Mouse (Mus musculus) ES-E14 (cell line): ENCODE data around the gene Kirrel3.

Source experiments
- CHD2 ChIP-seq: IDR thresholded peaks from 2 replicates; pipeline ENCODE4 v1.6.1; 2014; ENCODE audit warnings: mild to moderate bottlenecking, low read depth, low read length, inconsistent platforms
- HCFC1 ChIP-seq: IDR thresholded peaks from 2 replicates; pipeline ENCODE4 v1.6.1; 2012; ENCODE audit warnings: low read length, inconsistent platforms, borderline replicate concordance; ENCODE audit not compliant: insufficient read depth
- MAFK ChIP-seq: IDR thresholded peaks from 2 replicates; pipeline ENCODE4 v1.6.1; 2014; ENCODE audit warnings: mild to moderate bottlenecking, low read depth, low read length, inconsistent platforms; ENCODE audit not compliant: insufficient read depth

DNA sequence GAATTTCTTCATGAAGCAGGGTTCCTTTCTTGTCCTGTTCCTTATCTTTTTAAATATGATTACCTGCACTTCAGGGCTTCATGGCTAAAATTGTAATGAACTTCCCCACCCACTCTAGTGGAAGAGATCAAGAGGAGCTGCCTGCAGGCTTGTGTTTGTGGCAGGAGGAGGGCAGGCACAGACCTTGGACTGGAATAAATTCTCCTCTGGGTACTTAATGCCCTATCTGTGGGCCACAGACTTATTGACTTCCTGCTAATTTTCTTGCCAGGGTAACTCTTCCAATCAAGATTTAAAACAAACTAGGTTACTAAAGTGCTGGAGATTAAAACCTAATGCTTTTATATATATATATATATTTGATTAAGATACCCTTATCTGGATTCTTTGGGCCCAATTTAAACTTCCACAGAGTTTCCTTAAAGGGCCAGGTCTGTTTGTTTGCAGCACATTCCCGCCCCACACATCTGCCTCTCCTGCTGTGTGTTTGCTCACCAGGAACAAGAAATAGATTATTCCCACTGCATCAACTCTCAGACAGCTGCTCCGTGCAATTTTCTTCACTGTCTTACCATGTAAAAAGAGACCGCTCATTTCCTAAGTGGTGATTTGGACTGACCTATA lies 229.4 kb downstream of the Kirrel3 start:
- TF ChIP-seq CHD2 (no peak), HCFC1 (no peak), MAFK (no peak)
